Mouse (Mus musculus) E14TG2a.4 (cell line): Measurements from ENCODE around the gene Lama5.
A peak's percentile ranks its signal among the peaks of the same experiment; 100 is the strongest.

Source experiments
- H3K27me3 ChIP-seq: 2 replicates; pipeline ENCODE4 v1.6.1; 2014; ENCODE audit warnings: low read length, control low read depth; ENCODE audit not compliant: insufficient read depth
- H3K36me3 ChIP-seq: 2 replicates; pipeline ENCODE4 v1.6.1; 2014; ENCODE audit warnings: low read length, control low read depth; ENCODE audit not compliant: insufficient read depth
- H3K4me1 ChIP-seq: replicated peaks from 2 replicates; pipeline ENCODE4 v1.6.1; 2014; ENCODE audit warnings: low read depth, low read length, control low read depth
- H3K4me3 ChIP-seq: replicated peaks from 2 replicates; pipeline ENCODE4 v1.5.1; 2014; ENCODE audit warnings: mild to moderate bottlenecking, low read length
- H3K9me3 ChIP-seq: 2 replicates; pipeline ENCODE4 v1.6.1; 2014; ENCODE audit warnings: low read length, control low read depth
- CTCF ChIP-seq: conservative IDR thresholded peaks from 2 replicates; pipeline ENCODE4 v1.5.1; 2014; ENCODE audit warnings: low read length
- NANOG ChIP-seq: IDR thresholded peaks from 2 replicates; pipeline ENCODE4 v1.6.1; 2014; ENCODE audit warnings: borderline replicate concordance, low read length, mixed read lengths
- POU5F1 ChIP-seq: IDR thresholded peaks from 2 replicates; pipeline ENCODE4 v1.6.1; 2014; ENCODE audit warnings: low read length, borderline replicate concordance

Lama5 gene

DNA sequence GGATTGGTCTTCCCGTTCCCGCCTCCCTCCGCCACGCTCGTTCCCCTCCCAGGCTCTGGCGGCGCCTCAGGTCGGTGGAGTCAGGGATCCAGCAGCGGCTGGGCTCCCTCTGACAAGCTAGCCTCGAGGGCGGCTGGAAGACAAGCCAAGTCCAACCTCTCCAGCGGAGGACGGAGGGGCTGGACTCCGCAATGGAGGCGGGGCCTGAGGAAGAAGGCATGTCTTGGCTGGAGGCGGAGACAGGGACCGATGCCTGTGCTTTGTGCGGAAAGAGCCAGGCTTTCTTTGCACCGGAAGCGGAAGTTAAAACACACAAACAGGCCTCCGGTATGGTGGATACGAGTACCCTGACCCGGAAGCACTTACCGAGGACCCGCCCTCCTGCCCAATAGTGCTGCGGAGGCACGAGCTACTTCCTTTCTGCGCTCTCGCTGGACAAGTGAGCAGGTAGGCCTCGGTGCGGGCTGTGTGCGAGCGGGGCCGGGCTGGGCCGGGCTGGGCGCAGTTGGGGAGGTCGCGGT, 31.4 kb upstream of the Lama5 start, which contains the start of gene Rps21:
TSS of gene Rps21 (plus strand) at position 377 of the 521 bp plus-strand sequence.
- Histone ChIP-seq H3K9me3 (no peaks in the 10 kb centered on the region), H3K4me1 (peaks cover 64% of the 10 kb centered on the region), H3K36me3 (peaks cover 54% of the 10 kb centered on the region), H3K4me3 (peak within 1 kb of the TSS; percentile 97), H3K27me3 (no peaks in the 10 kb centered on the region)
- TF ChIP-seq POU5F1 (no peak), CTCF (no peak), NANOG (peak; percentile 52; the same call in 1 of the 2 replicates)

DNA sequence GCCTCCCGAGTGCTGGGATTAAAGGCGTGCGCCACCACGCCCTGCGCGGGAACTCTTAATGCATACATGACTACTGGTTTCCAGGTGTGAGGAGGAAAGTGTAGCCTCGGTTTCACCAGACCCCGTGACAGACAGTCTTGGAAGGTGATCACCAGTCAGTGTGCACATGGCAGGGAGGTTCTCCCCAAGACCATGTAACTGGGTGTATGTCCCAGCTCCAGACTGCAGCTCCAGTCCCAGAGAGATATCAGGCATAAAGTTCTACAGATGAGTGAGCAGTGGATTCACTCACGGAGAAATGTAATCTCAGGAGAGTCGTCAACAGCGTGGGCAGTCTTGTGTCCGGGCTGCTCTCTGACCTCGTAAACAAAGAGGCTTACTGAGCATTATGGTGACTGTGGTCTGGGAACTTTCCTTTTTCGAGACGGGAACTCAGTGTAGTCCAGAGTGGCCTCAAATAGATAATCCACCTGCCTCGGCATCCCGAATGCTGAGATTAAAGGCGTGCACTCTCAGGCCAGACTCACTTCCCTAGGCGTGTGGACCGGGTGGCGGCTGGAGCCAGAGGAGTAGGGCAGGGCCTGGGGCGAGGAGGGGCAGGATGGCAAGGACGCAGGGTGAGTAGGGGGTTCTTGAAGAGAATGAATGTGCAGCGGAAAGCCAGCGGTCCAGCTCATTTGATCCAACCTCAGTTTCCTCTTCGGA, 30.8 kb upstream of the Lama5 start:
- Histone ChIP-seq H3K9me3 (no peaks in the 10 kb centered on the region), H3K4me1 (peaks cover 65% of the 10 kb centered on the region), H3K4me3 (peak overlapping the region; percentile 97), H3K27me3 (no peaks in the 10 kb centered on the region), H3K36me3 (peaks cover 48% of the 10 kb centered on the region)
- TF ChIP-seq NANOG (no peak), POU5F1 (no peak), CTCF (no peak)

DNA sequence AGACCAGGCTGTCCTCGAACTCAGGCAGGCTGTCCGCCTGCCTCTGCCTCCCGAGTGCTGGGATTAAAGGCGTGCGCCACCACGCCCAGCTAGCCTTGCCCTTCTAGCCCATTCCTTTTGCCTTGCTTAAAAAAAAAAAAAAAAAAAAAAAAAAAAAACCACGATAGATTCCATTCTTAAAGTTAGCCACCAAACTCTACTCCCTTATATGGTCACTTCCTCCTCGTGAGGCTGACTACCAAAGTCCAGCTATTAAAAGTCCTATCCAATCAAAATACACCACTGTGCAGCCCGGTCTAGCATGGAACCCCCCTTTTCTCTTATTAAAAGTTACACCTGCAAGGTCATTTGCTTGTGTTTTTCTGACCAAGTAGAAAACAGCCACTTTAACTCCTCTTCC, 30.0 kb upstream of the Lama5 start:
- peaks cover 62% of the 10 kb centered on the region for H3K4me1 ChIP-seq
- H3K27me3 ChIP-seq = no peaks in the 10 kb centered on the region
- peaks cover 40% of the 10 kb centered on the region for H3K36me3 ChIP-seq
- no peaks in the 10 kb centered on the region for H3K9me3 ChIP-seq
- TF ChIP-seq POU5F1 (no peak), NANOG (no peak), CTCF (no peak)
- peak overlapping the region; percentile 97 for H3K4me3 ChIP-seq

DNA sequence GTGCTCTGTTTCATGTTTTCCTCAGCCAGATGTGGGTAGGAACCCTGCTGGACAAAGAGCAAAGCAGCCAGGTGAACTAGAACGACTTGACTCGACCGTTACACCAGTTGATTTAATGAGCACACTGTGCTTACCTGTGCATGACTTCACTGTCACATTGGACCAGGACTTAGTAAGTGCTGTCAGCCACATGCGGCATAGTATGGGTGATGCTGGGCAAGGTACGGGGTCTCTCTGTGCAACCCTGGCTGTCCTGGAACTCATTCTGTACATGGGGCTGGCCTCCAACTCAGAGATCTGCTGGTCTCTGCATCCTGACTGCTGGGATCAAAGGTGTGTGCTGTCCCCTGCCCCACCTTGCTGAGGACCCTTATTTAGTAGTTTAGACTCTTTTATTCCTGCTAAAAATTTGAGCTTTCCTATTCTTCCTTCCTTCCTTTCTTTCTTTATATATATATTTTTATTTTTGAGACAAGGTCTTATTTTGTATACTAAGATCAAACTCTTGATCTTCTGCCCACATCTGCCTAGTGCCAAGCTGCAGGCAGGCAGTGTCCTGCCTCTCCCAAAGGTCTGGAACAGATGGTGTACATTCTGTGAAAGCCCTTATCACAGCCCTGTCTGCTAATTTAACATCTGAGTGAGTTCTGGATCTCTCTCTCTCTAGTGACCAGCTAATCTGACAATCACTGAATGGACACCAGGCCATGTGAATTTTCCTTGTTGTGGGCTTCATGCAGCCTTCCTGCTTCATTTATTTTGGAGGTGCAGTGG, 29.0 kb upstream of the Lama5 start:
- peaks cover 30% of the 10 kb centered on the region for H3K36me3 ChIP-seq
- TF ChIP-seq POU5F1 (no peak), CTCF (no peak), NANOG (no peak)
- no peaks in the 10 kb centered on the region for H3K27me3 ChIP-seq
- peak overlapping the region; percentile 97 for H3K4me3 ChIP-seq
- H3K9me3 ChIP-seq = no peaks in the 10 kb centered on the region
- peaks cover 58% of the 10 kb centered on the region for H3K4me1 ChIP-seq

DNA sequence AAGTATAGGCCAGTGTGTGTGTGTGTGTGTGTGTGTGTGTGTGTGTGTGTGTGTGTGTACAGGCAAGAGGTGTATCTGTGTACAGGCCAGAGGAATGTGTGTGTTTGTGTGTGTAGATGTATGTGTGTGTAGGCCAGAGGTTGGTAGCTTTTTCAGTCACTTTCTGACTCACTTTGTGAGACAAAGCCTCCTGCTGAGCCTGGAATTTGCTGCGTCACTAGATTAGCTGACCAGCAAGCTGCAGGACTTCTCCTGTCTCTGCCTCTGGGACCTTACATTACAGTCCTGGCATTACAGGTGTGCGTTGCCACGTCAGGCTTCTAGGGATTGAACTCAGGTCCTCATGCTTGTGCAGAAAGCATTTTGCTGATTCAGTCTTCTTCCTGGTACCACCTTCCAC, 26.2 kb upstream of the Lama5 start:
- Histone ChIP-seq H3K36me3 (peaks cover 7% of the 10 kb centered on the region), H3K27me3 (no peaks in the 10 kb centered on the region), H3K4me3 (0 out of 2 replicates have a peak overlapping the region, but pooled peaks have one; percentile 0), H3K4me1 (peaks cover 58% of the 10 kb centered on the region), H3K9me3 (no peaks in the 10 kb centered on the region)
- TF ChIP-seq NANOG = no peak
- TF ChIP-seq POU5F1 = no peak
- no peak for TF ChIP-seq CTCF

DNA sequence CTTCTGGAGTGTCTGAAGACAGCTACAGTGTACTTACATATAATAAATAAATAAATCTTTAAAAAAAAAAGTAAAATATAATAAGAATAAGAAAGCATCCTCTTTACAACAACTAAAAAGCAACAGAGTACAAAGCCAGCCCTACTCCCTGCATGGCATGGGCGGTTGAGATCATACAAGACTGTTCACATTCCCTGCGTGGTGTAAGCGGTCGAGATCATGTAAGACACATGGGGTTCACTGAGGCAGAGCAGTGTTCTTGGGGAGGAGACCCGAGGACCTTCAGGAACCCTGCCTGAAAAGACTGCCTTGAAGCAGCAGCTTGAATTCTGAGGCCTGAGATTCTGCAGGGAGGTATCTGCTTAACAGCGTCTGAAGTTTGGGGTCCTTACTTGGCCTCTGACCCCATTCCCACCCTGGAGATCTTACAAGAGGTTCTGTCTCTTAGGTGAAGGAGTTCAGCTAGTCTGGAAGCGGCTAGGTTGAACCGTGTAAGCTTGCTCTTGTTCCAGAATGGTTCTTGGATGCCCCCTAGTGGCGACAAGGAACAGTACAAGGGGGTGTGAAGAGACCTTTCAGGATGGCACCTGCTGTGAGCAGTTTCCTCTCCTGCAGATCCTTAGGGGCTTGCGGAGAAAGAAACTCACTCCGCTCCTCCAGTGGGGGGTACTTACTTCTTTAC, 25.4 kb upstream of the Lama5 start:
- H3K4me1 ChIP-seq = peaks cover 58% of the 10 kb centered on the region
- peak overlapping the region; percentile 0; the same call in 1 of the 2 replicates for H3K4me3 ChIP-seq
- no peaks in the 10 kb centered on the region for H3K27me3 ChIP-seq
- TF ChIP-seq NANOG (no peak), CTCF (peak; percentile 95)
- H3K9me3 ChIP-seq = peaks cover 4% of the 10 kb centered on the region
- peaks cover 7% of the 10 kb centered on the region for H3K36me3 ChIP-seq

DNA sequence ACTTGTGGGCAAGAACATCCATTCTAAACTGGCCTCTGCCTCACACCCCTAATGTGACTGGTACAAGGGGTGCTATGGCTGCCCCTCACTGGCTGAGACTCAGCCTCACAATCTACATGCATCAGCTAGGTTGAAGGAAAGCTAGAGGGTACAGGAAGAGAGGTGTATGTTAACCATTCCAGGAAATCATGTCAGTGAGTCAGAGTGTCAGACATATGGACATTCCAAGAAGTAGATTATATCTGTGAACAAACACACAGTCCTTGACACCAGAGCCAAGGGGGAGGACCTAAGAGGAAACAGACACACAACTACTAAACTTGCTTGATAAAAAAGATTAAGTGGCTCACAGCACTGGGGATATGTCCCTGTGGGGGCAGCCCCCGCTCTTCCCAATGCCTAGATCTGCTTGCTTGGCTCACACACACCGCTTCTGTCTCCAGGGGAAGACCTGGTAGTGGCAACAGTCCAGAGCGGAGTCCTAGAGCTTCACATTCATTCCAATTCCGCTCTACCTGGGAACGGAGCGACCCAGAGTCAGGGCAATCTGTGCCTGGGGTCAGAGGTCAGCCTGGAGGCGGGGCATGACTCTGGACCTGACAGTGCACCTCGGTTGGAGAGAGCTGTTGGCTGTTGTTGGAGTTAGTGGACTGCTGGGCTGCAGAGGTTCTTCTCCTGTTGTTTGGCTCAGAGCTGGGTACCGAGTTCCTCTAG, 23.4 kb upstream of the Lama5 start:
- Histone ChIP-seq H3K9me3 (peaks cover 7% of the 10 kb centered on the region), H3K27me3 (no peaks in the 10 kb centered on the region), H3K36me3 (no peaks in the 10 kb centered on the region), H3K4me1 (peaks cover 49% of the 10 kb centered on the region), H3K4me3 (peak overlapping the region; percentile 50)
- TF ChIP-seq CTCF = no peak
- TF ChIP-seq POU5F1 = no peak
- no peak for TF ChIP-seq NANOG

DNA sequence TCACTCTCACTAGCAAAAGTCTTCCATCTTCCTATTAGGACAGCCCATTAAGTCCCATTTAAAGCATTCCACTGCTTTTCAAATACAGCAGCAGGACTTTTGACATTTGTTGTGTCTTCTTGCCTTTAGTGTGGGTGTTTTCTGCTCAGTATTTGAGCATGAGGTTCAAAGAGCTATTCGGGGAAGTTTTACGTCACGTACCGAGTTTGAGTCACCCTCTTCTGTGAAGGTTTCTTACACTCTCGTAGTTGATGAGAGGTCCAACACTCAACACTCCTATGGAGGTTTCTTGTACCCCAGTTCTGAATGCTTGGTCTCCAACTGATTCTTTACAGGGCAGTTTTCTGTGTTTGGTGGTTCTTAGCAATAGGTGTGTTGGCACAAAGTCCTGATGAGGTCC, 22.3 kb upstream of the Lama5 start:
- no peak overlapping the region for H3K4me3 ChIP-seq
- TF ChIP-seq CTCF (no peak), POU5F1 (no peak), NANOG (no peak)

More for the DNA sequence above, 22.3 kb upstream of the Lama5 start:
- H3K27me3 ChIP-seq = no peaks in the 10 kb centered on the region
- no peaks in the 10 kb centered on the region for H3K36me3 ChIP-seq
- H3K9me3 ChIP-seq = peaks cover 7% of the 10 kb centered on the region
- peaks cover 47% of the 10 kb centered on the region for H3K4me1 ChIP-seq
